Mouse (Mus musculus): ENCODE measurements around the gene Wdr1. TPM values are rescaled to one million over a fixed set of nuclear protein-coding genes. Genes with fewer than 3 reads are reported as not detected.

The Wdr1 gene
- polyA plus RNA-seq, 1 experiment from 2014 or later, result 227 TPM

DNA sequence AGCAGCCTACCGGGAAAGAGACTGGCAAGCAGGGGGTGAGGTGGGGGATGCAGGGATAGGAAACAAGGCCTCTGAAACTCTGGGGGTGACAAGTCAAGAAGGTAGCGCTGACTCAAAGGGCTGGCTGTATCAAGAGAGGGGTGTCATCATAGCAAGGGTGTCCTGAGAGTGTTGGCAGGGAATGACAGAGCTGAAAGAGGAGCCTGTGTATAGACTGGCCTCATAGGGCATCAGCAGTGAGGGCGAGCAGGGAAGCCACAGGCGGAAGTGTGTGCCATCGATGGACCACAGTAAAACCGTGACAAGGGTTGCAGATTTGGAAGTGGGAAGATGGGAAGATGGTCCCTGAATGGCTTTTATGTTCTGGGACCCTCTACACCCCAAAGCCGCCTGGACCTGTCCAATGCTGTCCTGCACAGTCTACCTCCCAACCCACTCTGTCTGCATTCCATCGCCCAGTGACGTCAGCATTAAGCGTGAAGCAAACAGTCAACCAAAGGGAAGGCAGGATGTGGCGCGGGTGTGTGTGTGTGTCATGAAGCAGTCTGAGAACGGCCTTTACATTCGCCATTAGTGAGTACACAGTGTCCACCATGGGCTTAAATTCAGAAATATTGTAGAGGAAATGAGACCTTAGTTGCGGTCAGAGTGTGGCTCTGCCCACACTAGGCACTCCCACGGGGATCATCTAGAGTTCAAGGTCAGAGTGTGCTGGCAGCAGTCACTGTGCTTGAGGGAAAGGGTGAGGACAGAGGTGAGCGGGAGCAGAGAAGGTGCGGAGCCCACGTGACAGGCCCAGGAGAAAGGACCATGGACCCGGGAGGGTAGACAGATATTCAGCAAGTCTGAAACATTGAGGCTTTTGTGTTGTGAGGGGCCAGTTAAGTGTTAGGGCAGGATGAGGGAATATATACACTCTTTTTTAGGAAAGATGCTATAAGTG lies 74.1 kb downstream of the Wdr1 start:
- no peak overlapping the region for H3K4me2 ChIP-seq (ENCODE audit: low read depth, low read length)
- ATAC-seq (replicated peaks; ENCODE audit: insufficient number of reproducible peaks, low FRiP score, low TSS enrichment, low read depth) (no peak), DNase-seq (ENCODE audit: low spot score) (no peak)
- no peaks in the 10 kb centered on the region for H3K27me3 ChIP-seq (ENCODE audit: control insufficient read depth, insufficient read depth, low read length)
- no peaks in the 10 kb centered on the region for H3K9me3 ChIP-seq (replicated peaks; ENCODE audit: control insufficient read depth, low read length)
- no peak overlapping the region for H3K4me3 ChIP-seq (ENCODE audit: low read depth, low read length)
- H3K9ac ChIP-seq (replicated peaks; ENCODE audit: low read length), result no peak overlapping the region
- H3K4me1 ChIP-seq (ENCODE audit: control insufficient read depth, insufficient read depth, low read length), result no peaks in the 10 kb centered on the region
- H3K36me3 ChIP-seq (replicated peaks; ENCODE audit: control insufficient read depth, insufficient read depth, low read depth, low read length), result no peaks in the 10 kb centered on the region
- 79% methylated on average over 20 of the region's 20 CpGs for WGBS
- H3K27ac ChIP-seq (replicated peaks; ENCODE audit: low read depth, low read length), result no peak overlapping the region

DNA sequence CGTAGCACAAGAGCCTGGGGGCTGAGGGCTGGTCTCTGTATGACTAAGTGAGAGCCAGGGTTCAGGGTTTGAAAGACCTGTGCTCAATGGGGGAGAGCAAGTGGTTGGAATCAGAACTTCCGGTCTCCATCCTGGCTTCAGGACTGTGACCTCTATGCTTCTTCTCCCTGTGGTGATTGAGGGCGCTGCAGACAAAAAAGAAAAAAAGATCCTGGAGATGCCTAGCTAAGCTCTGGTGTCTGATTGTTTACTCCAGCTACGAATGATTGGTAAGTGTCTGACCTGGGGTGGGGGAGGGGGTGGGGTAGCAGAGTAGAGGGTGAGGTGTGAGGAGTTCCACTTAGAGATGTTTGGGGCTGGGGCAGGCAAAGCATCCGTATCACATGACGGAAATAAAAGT lies 75.0 kb downstream of the Wdr1 start:
- Histone ChIP-seq H3K9me3 (replicated peaks; ENCODE audit: control insufficient read depth, low read length) (no peaks in the 10 kb centered on the region), H3K4me3 (ENCODE audit: low read depth, low read length) (no peak overlapping the region), H3K27me3 (ENCODE audit: control insufficient read depth, insufficient read depth, low read length) (no peaks in the 10 kb centered on the region), H3K4me2 (ENCODE audit: low read depth, low read length) (no peak overlapping the region), H3K27ac (replicated peaks; ENCODE audit: low read depth, low read length) (no peak overlapping the region), H3K4me1 (ENCODE audit: control insufficient read depth, insufficient read depth, low read length) (no peaks in the 10 kb centered on the region), H3K36me3 (replicated peaks; ENCODE audit: control insufficient read depth, insufficient read depth, low read depth, low read length) (no peaks in the 10 kb centered on the region), H3K9ac (replicated peaks; ENCODE audit: low read length) (no peak overlapping the region)
- 49% methylated on average over 6 of the region's 6 CpGs for WGBS
- no peak for ATAC-seq (replicated peaks; ENCODE audit: insufficient number of reproducible peaks, low FRiP score, low TSS enrichment, low read depth)
- DNase-seq (ENCODE audit: low spot score), result no peak

DNA sequence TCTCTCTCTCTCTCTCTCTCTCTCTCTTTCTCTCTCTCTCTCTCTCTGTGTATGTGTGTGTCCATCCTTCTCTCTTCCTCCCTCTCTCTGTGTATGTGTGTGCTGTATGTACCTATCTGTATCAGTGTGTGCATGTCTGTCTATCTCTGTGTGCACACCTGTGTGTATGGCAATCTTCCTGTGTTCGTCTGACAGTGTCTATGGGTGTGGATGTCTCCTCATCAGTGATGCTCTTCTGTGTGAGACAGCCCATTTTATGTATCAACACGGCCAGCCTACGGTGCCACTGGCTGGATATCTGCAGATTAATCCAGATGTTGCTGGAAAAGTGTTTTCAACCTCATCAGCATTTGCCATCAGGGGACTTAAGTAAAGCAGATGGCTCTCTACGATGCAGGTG lies 75.8 kb downstream of the Wdr1 start:
- no peak overlapping the region for H3K4me3 ChIP-seq (ENCODE audit: low read depth, low read length)
- H3K36me3 ChIP-seq (replicated peaks; ENCODE audit: control insufficient read depth, insufficient read depth, low read depth, low read length), result no peaks in the 10 kb centered on the region
- no peaks in the 10 kb centered on the region for H3K27me3 ChIP-seq (ENCODE audit: control insufficient read depth, insufficient read depth, low read length)
- no peak overlapping the region for H3K9ac ChIP-seq (replicated peaks; ENCODE audit: low read length)
- 84% methylated on average over 4 of the region's 4 CpGs for WGBS
- no peak overlapping the region for H3K4me2 ChIP-seq (ENCODE audit: low read depth, low read length)
- DNase-seq (ENCODE audit: low spot score) (no peak), ATAC-seq (replicated peaks; ENCODE audit: insufficient number of reproducible peaks, low FRiP score, low TSS enrichment, low read depth) (no peak)
- no peaks in the 10 kb centered on the region for H3K9me3 ChIP-seq (replicated peaks; ENCODE audit: control insufficient read depth, low read length)
- H3K4me1 ChIP-seq (ENCODE audit: control insufficient read depth, insufficient read depth, low read length), result no peaks in the 10 kb centered on the region
- no peak overlapping the region for H3K27ac ChIP-seq (replicated peaks; ENCODE audit: low read depth, low read length)

DNA sequence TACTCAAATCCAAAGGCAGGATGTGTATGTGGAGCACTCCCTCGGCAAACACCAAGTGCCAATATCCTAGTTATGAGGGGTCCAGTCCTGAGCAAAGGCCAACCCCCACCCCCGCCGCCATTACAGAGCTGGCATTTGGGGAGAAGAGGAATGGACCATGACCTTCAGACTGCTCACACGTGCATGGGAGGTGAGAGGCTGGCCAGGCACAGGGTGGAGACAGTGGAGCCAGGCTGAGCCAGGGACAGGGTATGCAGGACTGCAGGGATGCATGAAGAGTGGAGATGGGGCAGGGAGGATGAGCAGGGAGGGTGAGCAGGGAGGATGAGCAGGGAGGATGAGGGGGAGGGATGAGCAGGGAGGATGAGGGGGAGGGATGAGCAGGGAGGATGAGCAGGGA lies 77.1 kb downstream of the Wdr1 start:
- Histone ChIP-seq H3K9me3 (replicated peaks; ENCODE audit: control insufficient read depth, low read length) (no peaks in the 10 kb centered on the region), H3K4me2 (ENCODE audit: low read depth, low read length) (no peak overlapping the region), H3K27ac (replicated peaks; ENCODE audit: low read depth, low read length) (no peak overlapping the region), H3K27me3 (ENCODE audit: control insufficient read depth, insufficient read depth, low read length) (no peaks in the 10 kb centered on the region), H3K4me3 (ENCODE audit: low read depth, low read length) (no peak overlapping the region), H3K9ac (replicated peaks; ENCODE audit: low read length) (no peak overlapping the region), H3K36me3 (replicated peaks; ENCODE audit: control insufficient read depth, insufficient read depth, low read depth, low read length) (no peaks in the 10 kb centered on the region), H3K4me1 (ENCODE audit: control insufficient read depth, insufficient read depth, low read length) (no peaks in the 10 kb centered on the region)
- no peak for DNase-seq (ENCODE audit: low spot score)
- no peak for ATAC-seq (replicated peaks; ENCODE audit: insufficient number of reproducible peaks, low FRiP score, low TSS enrichment, low read depth)
- 73% methylated on average over 4 of the region's 4 CpGs for WGBS

DNA sequence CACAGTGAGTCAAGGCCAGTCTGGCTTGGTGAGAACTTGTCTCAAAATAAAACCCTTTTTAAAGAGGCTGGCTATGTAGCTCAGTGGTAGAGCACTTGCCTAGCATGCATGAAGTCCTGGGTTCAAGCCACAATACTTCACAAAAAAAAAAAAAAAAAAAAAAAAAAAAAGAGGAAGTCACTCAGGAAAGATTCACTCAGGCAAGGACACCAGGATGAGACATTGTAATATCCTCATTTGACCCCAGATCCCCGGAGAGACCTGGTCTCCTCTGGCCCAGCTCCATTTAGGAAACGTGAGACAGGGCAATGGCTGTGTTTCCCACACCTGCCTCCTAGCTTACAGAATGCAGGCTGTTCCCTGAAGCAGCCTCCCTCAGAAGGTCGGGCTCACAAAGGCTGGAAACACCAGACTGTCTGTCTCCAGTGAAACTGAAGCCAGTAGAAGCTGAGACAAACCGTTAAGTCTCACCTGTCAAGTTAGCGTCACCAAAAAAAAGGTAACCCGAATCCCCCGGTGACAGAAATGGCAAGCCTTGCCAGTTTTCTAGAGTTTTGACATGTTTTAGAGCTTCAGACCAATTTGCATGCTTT lies 79.4 kb downstream of the Wdr1 start:
- H3K27ac ChIP-seq (replicated peaks; ENCODE audit: low read depth, low read length), result no peak overlapping the region
- H3K27me3 ChIP-seq (ENCODE audit: control insufficient read depth, insufficient read depth, low read length), result no peaks in the 10 kb centered on the region
- 64% methylated on average over 7 of the region's 7 CpGs for WGBS
- no peak for DNase-seq (ENCODE audit: low spot score)
- no peak overlapping the region for H3K4me3 ChIP-seq (ENCODE audit: low read depth, low read length)
- no peaks in the 10 kb centered on the region for H3K36me3 ChIP-seq (replicated peaks; ENCODE audit: control insufficient read depth, insufficient read depth, low read depth, low read length)
- peaks cover 4% of the 10 kb centered on the region; the same call in 1 of the 2 replicates for H3K4me1 ChIP-seq (ENCODE audit: control insufficient read depth, insufficient read depth, low read length)
- no peaks in the 10 kb centered on the region for H3K9me3 ChIP-seq (replicated peaks; ENCODE audit: control insufficient read depth, low read length)
- ATAC-seq (replicated peaks; ENCODE audit: insufficient number of reproducible peaks, low FRiP score, low TSS enrichment, low read depth), result no peak
- H3K9ac ChIP-seq (replicated peaks; ENCODE audit: low read length), result no peak overlapping the region
- no peak overlapping the region for H3K4me2 ChIP-seq (ENCODE audit: low read depth, low read length)

DNA sequence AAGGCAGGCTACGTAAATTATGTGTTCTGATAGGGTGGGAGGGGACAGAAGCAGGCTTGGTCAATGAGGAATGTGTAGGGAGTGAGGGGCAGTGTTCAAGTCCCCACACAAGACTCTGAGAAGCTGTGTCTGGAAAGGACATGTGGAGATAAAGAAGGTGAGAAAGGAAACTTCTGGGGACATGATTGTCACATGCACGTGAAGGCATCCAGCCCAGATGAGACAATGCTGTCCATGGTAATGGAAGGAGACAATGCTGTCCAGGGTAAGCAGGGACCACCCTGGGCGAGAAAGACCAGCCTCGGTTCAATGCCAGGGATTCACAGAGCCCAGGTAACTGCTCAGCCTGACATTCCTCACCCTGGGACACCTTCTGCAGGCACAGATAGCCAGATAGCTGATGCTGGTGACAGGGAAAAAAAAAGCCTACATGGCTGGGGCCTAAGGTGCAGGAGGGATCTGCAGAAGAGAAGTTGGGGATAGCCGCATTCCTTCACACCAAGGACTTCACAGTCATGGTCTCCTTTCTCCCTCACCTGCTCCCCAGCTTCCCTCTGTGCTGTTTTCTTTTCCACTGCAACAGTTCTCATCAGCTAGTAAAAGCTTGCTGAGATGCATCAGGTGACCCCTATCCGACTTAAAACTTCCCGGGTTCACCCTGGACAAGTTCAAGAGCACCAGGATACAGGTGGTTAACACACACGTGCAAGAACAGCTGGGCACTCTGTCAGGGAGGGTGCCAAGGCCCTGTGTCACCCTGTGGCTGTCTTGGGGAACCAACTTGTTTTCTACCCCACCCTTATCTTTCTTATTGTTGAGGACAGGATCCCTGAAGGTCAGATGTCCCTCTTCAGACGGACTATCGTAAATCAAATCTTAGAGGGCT lies 82.0 kb downstream of the Wdr1 start:
- H3K4me3 ChIP-seq (ENCODE audit: low read depth, low read length), result no peak overlapping the region
- 79% methylated on average over 10 of the region's 10 CpGs for WGBS
- H3K27me3 ChIP-seq (ENCODE audit: control insufficient read depth, insufficient read depth, low read length), result no peaks in the 10 kb centered on the region
- no peak for DNase-seq (ENCODE audit: low spot score)
- ATAC-seq (replicated peaks; ENCODE audit: insufficient number of reproducible peaks, low FRiP score, low TSS enrichment, low read depth), result no peak
- no peak overlapping the region for H3K27ac ChIP-seq (replicated peaks; ENCODE audit: low read depth, low read length)
- peaks cover 4% of the 10 kb centered on the region; the same call in 1 of the 2 replicates for H3K4me1 ChIP-seq (ENCODE audit: control insufficient read depth, insufficient read depth, low read length)
- no peak overlapping the region for H3K9ac ChIP-seq (replicated peaks; ENCODE audit: low read length)
- no peak overlapping the region for H3K4me2 ChIP-seq (ENCODE audit: low read depth, low read length)
- H3K36me3 ChIP-seq (replicated peaks; ENCODE audit: control insufficient read depth, insufficient read depth, low read depth, low read length), result no peaks in the 10 kb centered on the region
- H3K9me3 ChIP-seq (replicated peaks; ENCODE audit: control insufficient read depth, low read length), result no peaks in the 10 kb centered on the region

DNA sequence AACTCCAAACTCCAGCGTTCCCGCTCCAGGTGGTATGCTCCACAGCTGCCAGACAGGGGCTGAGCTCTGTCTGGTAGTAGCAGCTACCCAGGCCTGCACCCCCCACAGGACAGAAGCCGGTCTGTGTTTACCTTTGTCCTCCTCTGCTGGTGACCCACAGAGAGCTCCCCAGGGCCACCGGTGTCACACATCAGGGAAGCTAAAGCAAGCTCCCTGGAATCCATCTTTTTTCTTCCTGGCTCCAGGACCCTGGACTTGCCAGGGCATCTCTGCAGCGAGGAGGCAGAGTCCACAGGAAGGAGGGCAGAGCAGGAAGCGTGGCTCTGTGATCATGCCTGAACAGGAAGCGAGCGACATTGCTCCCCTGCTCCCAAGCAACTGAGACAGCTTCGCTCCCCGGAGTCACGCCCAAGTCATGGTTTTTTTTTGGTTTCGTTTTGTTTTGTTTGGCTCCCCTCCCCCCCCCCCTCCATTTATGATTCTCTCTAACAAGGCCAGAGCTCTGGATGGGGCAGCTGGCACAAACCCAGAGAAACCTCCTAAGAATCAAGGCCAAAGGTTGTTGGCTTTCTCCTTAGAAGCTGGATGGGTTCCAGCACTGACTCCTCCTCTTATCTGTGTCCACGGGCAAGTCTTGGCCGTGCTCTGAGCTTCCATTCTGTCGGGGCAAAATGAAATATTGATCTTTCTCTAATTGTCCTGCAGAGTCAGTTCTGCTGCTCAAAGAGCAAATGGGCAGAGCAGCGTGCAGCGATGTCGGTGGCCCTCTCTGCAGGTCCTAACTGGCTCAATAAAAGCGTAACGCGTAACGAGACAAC lies 82.9 kb downstream of the Wdr1 start:
- H3K4me2 ChIP-seq (ENCODE audit: low read depth, low read length), result peak overlapping the region; percentile 39
- WGBS, result 25% methylated on average over 22 of the region's 22 CpGs
- no peak overlapping the region; the same call in 1 of the 2 replicates for H3K4me3 ChIP-seq (ENCODE audit: low read depth, low read length)
- no peaks in the 10 kb centered on the region for H3K27me3 ChIP-seq (ENCODE audit: control insufficient read depth, insufficient read depth, low read length)
- DNase-seq (ENCODE audit: low spot score) (peak; percentile 38), ATAC-seq (replicated peaks; ENCODE audit: insufficient number of reproducible peaks, low FRiP score, low TSS enrichment, low read depth) (no peak; the same call in 1 of the 2 replicates)
- H3K27ac ChIP-seq (replicated peaks; ENCODE audit: low read depth, low read length), result no peak overlapping the region
- H3K36me3 ChIP-seq (replicated peaks; ENCODE audit: control insufficient read depth, insufficient read depth, low read depth, low read length), result no peaks in the 10 kb centered on the region
- H3K9ac ChIP-seq (replicated peaks; ENCODE audit: low read length), result peak overlapping the region; percentile 18
- H3K4me1 ChIP-seq (ENCODE audit: control insufficient read depth, insufficient read depth, low read length), result peaks cover 4% of the 10 kb centered on the region; the same call in 1 of the 2 replicates
- H3K9me3 ChIP-seq (replicated peaks; ENCODE audit: control insufficient read depth, low read length), result no peaks in the 10 kb centered on the region

Measured in embryonic facial prominence, embryonic 11.5 days (tissue).